Mouse (Mus musculus) hindbrain, embryonic 14.5 days (tissue): ENCODE measurements at regions not wholly inside any gene's neighbourhood (a gene's known extent, or its start where the extent isn't known, plus 50 kb on each side); places are given as distances from the start of the nearest gene placed in this dataset.

Experiments
- ATAC-seq: fragments of 200-750 bp; cut with Nextera tagmentation; 2 replicates; pipeline ENCODE4 v1.8.0; 2017; ENCODE audit warnings: moderate number of reproducible peaks, mild to moderate bottlenecking, moderate TSS enrichment, moderate library complexity; ENCODE audit not compliant: low FRiP score
- DNase-seq: peaks from one replicate; pipeline ENCODE4 v3.0.0-alpha.2; 2015; ENCODE audit warnings: low spot score
- H3K27ac ChIP-seq: fragments of 300-500 bp; sonication (generic); 2 replicates; pipeline ENCODE4 v1.5.1; 2014; ENCODE audit warnings: mild to moderate bottlenecking, moderate library complexity
- H3K27me3 ChIP-seq: fragments of 300-500 bp; sonication (generic); 2 replicates; pipeline ENCODE4 v1.6.1; 2014; ENCODE audit warnings: mild to moderate bottlenecking, low read length, mixed read lengths; ENCODE audit not compliant: control insufficient read depth, insufficient read depth
- H3K36me3 ChIP-seq: fragments of 300-500 bp; sonication (generic); replicated peaks from 2 replicates; pipeline ENCODE4 v1.6.1; 2014; ENCODE audit not compliant: control insufficient read depth, insufficient read depth
- H3K4me1 ChIP-seq: fragments of 300-500 bp; sonication (generic); replicated peaks from 2 replicates; pipeline ENCODE4 v1.6.1; 2014; ENCODE audit warnings: antibody characterized with exemption, low read length, mixed read lengths; ENCODE audit not compliant: control insufficient read depth, insufficient read depth
- H3K4me2 ChIP-seq: fragments of 300-500 bp; sonication (generic); replicated peaks from 2 replicates; pipeline ENCODE4 v1.6.1; 2014; ENCODE audit warnings: mild to moderate bottlenecking, moderate library complexity
- H3K4me3 ChIP-seq: fragments of 300-500 bp; sonication (generic); replicated peaks from 2 replicates; pipeline ENCODE4 v1.5.1; 2014; ENCODE audit warnings: mild to moderate bottlenecking, low read length
- H3K9ac ChIP-seq: fragments of 300-500 bp; sonication (generic); 2 replicates; pipeline ENCODE4 v1.6.1; 2014
- H3K9me3 ChIP-seq: fragments of 300-500 bp; sonication (generic); 2 replicates; pipeline ENCODE4 v1.6.1; 2016; ENCODE audit warnings: low read length; ENCODE audit not compliant: control insufficient read depth
- WGBS: fragments of 180-500 bp; shearing (Covaris S2); extraction: QIAGEN DNeasy Blood & Tissue Kit; methylation state at CpG from one replicate; pipeline ENCODE4 v1.1.7; 2014; 5-methylcytosine and 5-hydroxymethylcytosine counted together

DNA sequence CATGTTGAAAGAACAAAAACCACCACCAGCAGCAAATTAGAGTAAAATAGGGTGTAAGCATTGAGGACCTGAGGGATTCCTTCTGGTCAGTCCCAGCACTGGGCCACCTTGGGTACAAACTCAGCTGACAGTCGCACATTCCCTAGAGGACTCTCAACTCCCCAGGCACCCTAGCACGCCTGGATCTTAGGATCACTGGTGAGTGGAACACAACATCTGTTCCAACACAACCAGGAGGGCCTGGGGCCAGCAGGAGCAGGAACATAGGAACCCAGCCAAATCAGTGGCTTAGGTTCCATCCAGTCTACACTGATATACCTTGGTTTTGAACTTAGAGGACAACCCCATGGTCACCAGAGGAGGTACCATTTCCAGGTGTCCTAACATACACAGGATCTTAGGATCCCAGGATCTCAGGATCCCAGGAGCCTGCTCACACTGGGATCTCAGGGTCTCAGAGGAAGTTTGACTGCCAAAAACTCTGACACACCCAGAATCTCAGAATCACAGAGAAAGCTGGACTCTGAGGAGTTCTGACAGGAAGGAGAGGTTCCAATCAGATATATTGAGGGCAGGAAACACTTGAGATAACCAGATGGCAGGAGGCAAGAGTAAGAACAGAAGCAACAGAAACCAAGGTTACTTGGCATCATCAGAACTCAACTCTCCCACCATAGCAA lies 171.7 kb upstream of the Marcks start:
- no peak for DNase-seq

DNA sequence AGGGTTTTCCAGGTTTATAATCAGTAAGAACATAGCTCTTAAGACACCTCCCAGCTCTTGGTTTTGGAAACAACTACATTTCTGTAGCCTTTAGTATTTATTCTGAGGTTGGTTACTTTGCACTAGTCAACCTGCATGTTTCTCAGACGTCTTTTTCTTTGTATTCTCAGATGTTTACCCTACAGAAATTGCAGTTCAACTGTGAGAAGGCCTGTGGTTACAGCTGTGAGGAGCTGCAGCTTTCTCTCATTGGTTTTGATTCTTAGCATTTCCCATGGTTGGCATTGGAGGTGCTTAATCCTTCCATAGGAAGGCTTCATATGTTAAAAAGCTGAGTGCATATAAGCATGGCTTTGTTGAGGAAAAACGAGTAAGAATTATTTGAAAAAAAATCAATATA lies 165.9 kb upstream of the Marcks start:
- no peaks in the 10 kb centered on the region for H3K9me3 ChIP-seq
- no peaks in the 10 kb centered on the region for H3K4me1 ChIP-seq
- no peak overlapping the region for H3K4me3 ChIP-seq
- no peak overlapping the region for H3K9ac ChIP-seq
- 48% methylated on average over 2 of the region's 2 CpGs for WGBS
- H3K27ac ChIP-seq = no peak overlapping the region
- no peak overlapping the region for H3K4me2 ChIP-seq
- no peaks in the 10 kb centered on the region for H3K36me3 ChIP-seq
- H3K27me3 ChIP-seq = no peaks in the 10 kb centered on the region
- ATAC-seq (no peak), DNase-seq (no peak)

More for the DNA sequence above, 171.7 kb upstream of the Marcks start:
- no peak for ATAC-seq
- Histone ChIP-seq H3K9me3 (no peaks in the 10 kb centered on the region), H3K4me1 (peaks cover under 1% of the 10 kb centered on the region; the same call in 1 of the 2 replicates), H3K27me3 (no peaks in the 10 kb centered on the region), H3K4me3 (no peak overlapping the region), H3K4me2 (no peak overlapping the region), H3K9ac (no peak overlapping the region), H3K36me3 (no peaks in the 10 kb centered on the region), H3K27ac (no peak overlapping the region)
- 80% methylated on average over 2 of the region's 2 CpGs for WGBS

DNA sequence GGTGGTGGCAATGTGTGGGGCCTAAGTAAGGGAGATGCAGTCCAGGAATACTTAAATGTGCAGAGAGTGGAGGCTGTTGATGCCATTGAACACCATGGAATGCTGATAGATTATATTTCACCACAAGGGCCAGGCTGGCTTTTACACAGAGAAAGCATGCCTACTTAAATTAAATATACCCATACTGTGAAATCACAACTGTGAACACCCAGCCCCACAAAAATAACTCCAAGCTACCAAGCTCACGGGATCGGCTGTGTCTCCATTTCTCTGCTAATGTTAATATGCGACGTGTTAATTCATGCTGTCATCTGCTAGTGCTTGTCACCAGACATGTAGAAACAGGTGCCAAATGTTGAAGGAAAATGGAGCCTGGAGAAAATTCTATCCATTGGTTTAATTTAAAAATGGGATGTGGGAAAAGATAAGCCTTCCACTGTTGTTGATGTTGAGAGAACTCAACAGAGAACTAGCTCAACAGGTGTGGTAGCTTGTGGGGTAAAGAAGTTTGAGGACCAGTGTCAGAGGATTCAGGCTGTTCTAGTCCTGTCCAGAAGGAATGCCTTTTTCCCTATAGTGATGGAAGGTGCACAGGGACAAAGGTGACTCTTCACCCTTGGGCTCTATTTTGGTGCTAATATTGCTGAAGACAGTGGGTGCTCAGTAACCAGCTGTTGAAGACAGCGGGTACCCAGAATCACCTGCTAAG lies 161.6 kb upstream of the Marcks start:
- DNase-seq = no peak
- H3K27me3 ChIP-seq = no peaks in the 10 kb centered on the region
- no peak overlapping the region for H3K9ac ChIP-seq
- H3K9me3 ChIP-seq = no peaks in the 10 kb centered on the region
- H3K27ac ChIP-seq = no peak overlapping the region
- no peak overlapping the region for H3K4me3 ChIP-seq
- no peak for ATAC-seq
- 87% methylated on average over 5 of the region's 5 CpGs for WGBS
- no peaks in the 10 kb centered on the region for H3K36me3 ChIP-seq
- no peak overlapping the region for H3K4me2 ChIP-seq
- H3K4me1 ChIP-seq = no peaks in the 10 kb centered on the region

DNA sequence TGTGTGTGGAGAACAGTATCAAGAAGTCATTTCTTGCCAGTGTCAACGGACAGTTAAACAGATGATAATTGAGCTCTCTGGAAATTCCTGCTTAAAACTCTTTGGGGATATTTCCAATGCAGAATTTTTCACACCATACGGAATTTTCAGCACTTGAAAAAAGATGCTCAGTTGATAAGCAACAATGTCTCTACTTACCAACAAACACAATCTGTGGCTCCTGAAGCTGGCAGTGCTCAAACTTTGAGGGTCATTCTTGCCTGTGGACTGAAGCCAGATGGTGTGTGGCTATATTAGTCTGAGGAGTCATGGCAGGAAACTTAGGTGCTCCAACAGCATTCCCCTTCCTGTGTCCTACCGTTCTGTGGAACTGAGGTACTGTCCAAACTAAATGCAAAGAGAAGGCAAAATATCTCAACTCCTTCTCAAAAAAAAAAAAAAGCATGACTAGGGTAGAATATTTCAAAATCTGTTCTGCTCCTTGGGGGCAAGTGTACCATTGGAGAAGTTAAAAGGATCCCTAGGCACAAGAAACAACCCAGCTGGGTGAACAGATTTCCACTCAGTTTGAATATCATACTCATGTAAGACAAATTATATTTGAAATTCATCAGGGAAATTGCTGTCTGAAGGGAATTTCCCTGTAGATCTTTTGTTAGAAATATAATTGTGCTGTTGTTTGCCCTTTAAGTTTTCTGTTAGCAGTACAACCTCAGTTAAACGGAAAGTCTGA lies 160.1 kb upstream of the Marcks start:
- Histone ChIP-seq H3K4me3 (no peak overlapping the region), H3K27me3 (no peaks in the 10 kb centered on the region), H3K9ac (no peak overlapping the region), H3K4me2 (no peak overlapping the region), H3K9me3 (no peaks in the 10 kb centered on the region), H3K27ac (no peak overlapping the region), H3K4me1 (no peaks in the 10 kb centered on the region), H3K36me3 (no peaks in the 10 kb centered on the region)
- WGBS = 88% methylated on average over 4 of the region's 4 CpGs
- no peak for DNase-seq
- no peak for ATAC-seq

DNA sequence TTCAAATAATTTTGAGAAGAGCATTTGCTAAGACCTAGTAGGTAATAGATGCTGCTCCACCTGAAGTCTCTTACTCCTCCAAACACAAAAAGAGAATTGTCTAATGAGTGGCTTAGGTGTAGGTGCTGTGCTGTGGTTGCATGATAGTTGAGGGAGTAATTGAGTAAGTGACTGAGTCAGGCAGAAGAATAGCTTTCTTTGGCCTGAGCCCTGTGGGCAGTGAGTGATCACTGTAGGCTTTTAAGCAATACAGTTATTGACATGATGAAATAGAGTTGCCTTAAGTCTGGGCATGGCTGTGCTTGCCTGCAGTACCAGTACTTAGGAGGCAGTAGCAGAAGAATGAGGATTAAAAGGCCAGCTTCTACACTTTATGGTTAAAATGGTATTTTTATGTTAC lies 155.5 kb upstream of the Marcks start:
- no peak overlapping the region for H3K4me3 ChIP-seq
- ATAC-seq (no peak), DNase-seq (no peak)
- no peaks in the 10 kb centered on the region for H3K36me3 ChIP-seq
- no peaks in the 10 kb centered on the region for H3K4me1 ChIP-seq
- H3K27ac ChIP-seq = no peak overlapping the region
- no peaks in the 10 kb centered on the region for H3K27me3 ChIP-seq
- H3K9ac ChIP-seq = no peak overlapping the region
- no peak overlapping the region for H3K4me2 ChIP-seq
- no peaks in the 10 kb centered on the region for H3K9me3 ChIP-seq

DNA sequence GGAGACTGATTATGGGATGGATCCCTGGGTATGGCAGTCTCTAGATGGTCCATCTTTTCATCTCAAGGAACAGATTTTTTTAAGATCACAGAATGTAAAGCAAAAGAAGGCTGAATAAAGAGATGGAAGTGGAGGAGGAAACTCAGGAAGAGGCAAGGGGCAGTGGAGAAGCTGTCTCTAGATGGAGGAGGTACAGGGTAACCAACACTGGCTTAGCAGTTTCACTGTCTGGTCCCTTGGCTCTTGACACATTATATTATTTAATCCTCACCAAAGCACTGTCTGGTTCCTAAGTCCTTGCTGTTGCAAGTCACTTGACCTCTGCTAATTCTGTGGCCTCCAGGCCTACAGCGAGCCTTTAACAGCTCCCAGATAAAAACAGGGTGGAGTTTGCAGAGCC lies 154.6 kb upstream of the Marcks start:
- no peaks in the 10 kb centered on the region for H3K9me3 ChIP-seq
- ATAC-seq = no peak
- no peaks in the 10 kb centered on the region for H3K4me1 ChIP-seq
- H3K4me3 ChIP-seq = no peak overlapping the region
- no peaks in the 10 kb centered on the region for H3K36me3 ChIP-seq
- H3K27me3 ChIP-seq = no peaks in the 10 kb centered on the region
- DNase-seq = no peak
- no peak overlapping the region for H3K27ac ChIP-seq
- no peak overlapping the region for H3K4me2 ChIP-seq
- WGBS = 79% methylated on average over 1 of the region's 1 CpGs
- H3K9ac ChIP-seq = no peak overlapping the region

DNA sequence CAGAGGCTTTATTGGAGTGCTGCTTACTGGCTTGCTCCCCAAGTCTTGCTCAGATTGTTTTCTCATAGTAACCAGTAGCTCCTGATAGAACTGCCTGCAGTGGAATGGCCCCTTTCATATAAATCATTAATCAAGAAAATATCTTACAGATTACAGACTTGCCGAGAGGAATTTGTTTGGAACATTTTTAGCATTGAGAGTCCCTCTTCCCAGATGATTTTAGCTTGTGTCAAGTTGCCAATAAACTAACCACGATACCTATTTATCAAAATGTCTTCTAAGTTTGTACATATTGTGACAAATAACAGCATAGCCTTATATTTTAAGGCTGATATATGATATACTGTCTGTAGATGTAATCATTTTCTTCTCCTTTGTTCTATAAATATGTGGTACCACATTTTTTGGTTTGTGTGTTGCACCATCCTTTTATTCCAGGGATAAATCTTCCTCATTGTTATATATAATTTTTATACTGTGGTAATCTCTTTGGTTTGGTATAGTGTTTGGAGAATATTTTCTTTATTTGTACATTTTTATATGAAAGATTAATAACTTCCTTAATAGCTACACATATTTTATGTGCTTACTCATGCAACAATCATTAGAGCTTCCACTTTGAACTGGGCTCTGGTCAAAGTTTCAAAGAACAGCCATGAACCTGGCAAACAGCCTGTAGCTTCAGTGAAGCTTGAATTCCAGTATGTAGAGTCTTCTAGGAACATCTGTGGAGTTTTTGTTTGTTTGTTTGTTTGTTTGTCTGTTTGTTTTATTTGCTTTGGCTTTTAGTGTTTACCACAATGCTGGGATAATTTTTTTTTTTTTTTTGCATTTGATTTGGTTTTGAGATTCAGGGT lies 153.1 kb upstream of the Marcks start:
- no peak for ATAC-seq
- no peaks in the 10 kb centered on the region for H3K4me1 ChIP-seq
- H3K4me2 ChIP-seq = no peak overlapping the region
- no peak for DNase-seq
- 94% methylated on average over 2 of the region's 2 CpGs for WGBS
- no peaks in the 10 kb centered on the region for H3K27me3 ChIP-seq
- H3K9me3 ChIP-seq = no peaks in the 10 kb centered on the region
- H3K4me3 ChIP-seq = no peak overlapping the region
- H3K36me3 ChIP-seq = no peaks in the 10 kb centered on the region
- H3K9ac ChIP-seq = no peak overlapping the region
- H3K27ac ChIP-seq = no peak overlapping the region

DNA sequence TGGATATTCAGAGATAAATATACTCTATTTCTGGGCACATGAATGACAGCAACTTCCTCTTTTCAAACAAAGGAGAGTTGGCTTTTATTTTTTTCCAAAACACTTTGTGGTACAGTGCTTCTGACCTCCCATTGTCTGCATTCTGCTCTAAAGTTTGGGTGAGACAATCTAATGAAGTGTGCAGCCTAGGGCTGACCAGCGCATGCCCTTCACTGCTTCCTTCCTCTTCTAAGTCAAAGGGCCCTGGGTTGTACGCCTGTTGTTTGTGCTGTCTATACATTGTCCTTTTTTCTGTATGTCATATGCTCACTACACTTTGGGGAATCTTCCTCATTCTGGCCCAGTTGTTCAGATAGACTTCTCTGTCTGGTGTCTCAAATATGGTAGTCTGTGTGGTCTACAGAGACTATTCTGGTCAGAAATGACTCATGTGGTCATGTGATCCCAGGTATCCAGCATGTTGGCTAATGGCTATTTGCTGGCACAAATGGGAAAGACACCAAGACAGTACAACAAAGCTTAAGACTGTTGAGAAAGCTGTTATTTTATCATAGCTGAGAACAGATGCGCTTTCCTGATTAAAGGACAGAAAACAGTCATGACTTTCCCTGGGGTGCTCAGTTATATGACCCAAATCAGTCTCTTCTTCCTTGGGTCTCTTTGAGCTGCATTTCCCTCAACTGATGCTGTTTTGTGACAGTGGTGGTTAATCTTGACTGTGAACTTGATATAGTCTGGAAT lies 151.4 kb upstream of the Marcks start:
- Histone ChIP-seq H3K27me3 (no peaks in the 10 kb centered on the region), H3K36me3 (no peaks in the 10 kb centered on the region), H3K4me1 (no peaks in the 10 kb centered on the region), H3K27ac (no peak overlapping the region), H3K4me2 (no peak overlapping the region), H3K9ac (no peak overlapping the region), H3K9me3 (no peaks in the 10 kb centered on the region), H3K4me3 (no peak overlapping the region)
- no peak for ATAC-seq
- 92% methylated on average over 3 of the region's 3 CpGs for WGBS
- no peak for DNase-seq
